Mouse (Mus musculus) forebrain, embryonic 11.5 days (tissue): ENCODE data around the gene Nod2. TPM values are rescaled to one million over a fixed set of nuclear protein-coding genes. Genes with fewer than 3 reads are reported as not detected.

Experiments used
- ATAC-seq: fragments of 200-750 bp; cut with Nextera tagmentation; replicated peaks from 2 replicates; pipeline ENCODE4 v1.8.0; 2017; ENCODE audit warnings: moderate TSS enrichment; ENCODE audit not compliant: low FRiP score
- DNase-seq: peaks from one replicate; pipeline ENCODE4 v3.0.0-alpha.2; 2017; ENCODE audit warnings: low spot score
- H3K27ac ChIP-seq: fragments of 300-500 bp; sonication (generic); 2 replicates; pipeline ENCODE4 v1.5.1; 2014; ENCODE audit warnings: low read depth, low read length
- H3K27me3 ChIP-seq: fragments of 300-500 bp; sonication (generic); 2 replicates; pipeline ENCODE4 v1.6.1; 2014; ENCODE audit warnings: mild to moderate bottlenecking, low read length, mixed read lengths; ENCODE audit not compliant: control insufficient read depth, insufficient read depth
- H3K36me3 ChIP-seq: fragments of 300-500 bp; sonication (generic); 2 replicates; pipeline ENCODE4 v1.6.1; 2014; ENCODE audit warnings: mild to moderate bottlenecking, low read length, moderate library complexity, mixed read lengths; ENCODE audit not compliant: control insufficient read depth, insufficient read depth
- H3K4me1 ChIP-seq: fragments of 300-500 bp; sonication (generic); replicated peaks from 2 replicates; pipeline ENCODE4 v1.6.1; 2014; ENCODE audit warnings: low read length, mixed read lengths; ENCODE audit not compliant: control insufficient read depth, insufficient read depth
- H3K4me2 ChIP-seq: fragments of 300-500 bp; sonication (generic); 2 replicates; pipeline ENCODE4 v1.6.1; 2014; ENCODE audit warnings: low read depth, mild to moderate bottlenecking, low read length, moderate library complexity, mixed read lengths; ENCODE audit not compliant: severe bottlenecking
- H3K4me3 ChIP-seq: fragments of 300-500 bp; sonication (generic); 2 replicates; pipeline ENCODE4 v1.5.1; 2014; ENCODE audit warnings: low read depth, low read length
- H3K9ac ChIP-seq: fragments of 300-500 bp; sonication (generic); 2 replicates; pipeline ENCODE4 v1.6.1; 2014; ENCODE audit warnings: low read length
- H3K9me3 ChIP-seq: fragments of 300-500 bp; sonication (generic); 2 replicates; pipeline ENCODE4 v1.6.1; 2016; ENCODE audit warnings: low read length, mixed read lengths; ENCODE audit not compliant: control insufficient read depth
- WGBS: fragments of 180-500 bp; shearing (Covaris S2); extraction: QIAGEN DNeasy Blood & Tissue Kit; methylation state at CpG from one replicate; pipeline ENCODE4 v1.1.7; 2014; 5-methylcytosine and 5-hydroxymethylcytosine counted together
- polyA plus RNA-seq: library from polyadenylated mRNA; unstranded; fragments of >200 nt; fragmentation: Nextera tagmentation; extraction: Ambion mirVana; gene quantifications from 2 replicates; pipeline ENCODE4 v1.2.1, GENCODE M21; 2014

Nod2 gene
- polyA plus RNA-seq, 1 experiment from 2014 or later = 0.13 TPM

- DNase-seq = no peak
- no peak for ATAC-seq
- Histone ChIP-seq H3K4me1 (peaks cover 2% of the 10 kb centered on the region; the same call in 1 of the 2 replicates), H3K9me3 (no peaks in the 10 kb centered on the region), H3K9ac (peak overlapping the region; percentile 70), H3K4me3 (peak overlapping the region; percentile 47), H3K27me3 (peaks cover 15% of the 10 kb centered on the region), H3K27ac (no peak overlapping the region), H3K4me2 (peak overlapping the region; percentile 92), H3K36me3 (no peaks in the 10 kb centered on the region)
- WGBS = 14% methylated on average over 19 of the region's 19 CpGs
These were observed 20.2 kb upstream of the Nod2 start for GRCm38 (mm10) chr8:88626940-88627264.

DNA sequence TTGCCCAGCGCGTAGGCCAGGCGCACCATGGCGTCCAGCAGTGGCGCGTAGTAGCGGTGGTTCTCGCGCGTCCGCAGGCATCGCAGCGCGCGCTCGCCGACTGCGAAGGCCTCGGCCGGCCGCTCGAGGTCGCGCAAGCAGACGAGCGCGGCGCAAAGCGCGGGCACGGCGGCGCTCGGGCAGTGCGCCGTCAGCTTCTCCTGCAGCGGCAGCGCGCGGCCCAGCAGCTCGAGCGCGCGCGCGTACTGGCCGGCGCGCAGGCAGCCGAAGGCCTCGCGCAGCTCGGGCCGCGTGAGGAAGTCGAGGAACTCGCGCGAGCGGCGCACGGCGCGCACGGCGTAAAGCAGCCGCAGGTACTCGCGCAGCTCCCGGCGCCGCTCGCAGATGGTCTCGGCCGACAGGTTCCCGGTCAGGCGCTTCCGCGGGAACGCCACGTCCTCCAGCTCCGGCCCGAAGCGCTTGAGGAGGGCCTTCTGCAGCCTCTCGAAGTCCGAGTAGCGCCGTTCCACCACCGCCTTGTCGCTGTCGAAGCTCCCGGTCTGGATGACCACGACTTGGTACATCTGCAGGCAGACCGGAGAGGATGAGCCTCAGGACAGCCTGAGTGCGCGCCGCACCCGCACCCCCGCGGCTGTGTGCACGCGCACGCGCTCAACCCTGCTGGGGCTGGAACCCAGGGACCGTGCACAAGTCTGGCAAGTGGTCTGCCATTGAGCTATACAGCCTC is 19.7 kb upstream of the Nod2 start:
- Histone ChIP-seq H3K4me3 (peak overlapping the region; percentile 47), H3K4me2 (peak overlapping the region; percentile 92), H3K27me3 (peaks cover 15% of the 10 kb centered on the region), H3K27ac (peak overlapping the region; percentile 48; the same call in 1 of the 2 replicates), H3K4me1 (peaks cover 2% of the 10 kb centered on the region; the same call in 1 of the 2 replicates), H3K9me3 (no peaks in the 10 kb centered on the region), H3K9ac (peak overlapping the region; percentile 70), H3K36me3 (no peaks in the 10 kb centered on the region)
- WGBS = under 1% methylated on average over 97 of the region's 105 CpGs
- peak; percentile 90 for DNase-seq
- peak; percentile 80 for ATAC-seq

DNA sequence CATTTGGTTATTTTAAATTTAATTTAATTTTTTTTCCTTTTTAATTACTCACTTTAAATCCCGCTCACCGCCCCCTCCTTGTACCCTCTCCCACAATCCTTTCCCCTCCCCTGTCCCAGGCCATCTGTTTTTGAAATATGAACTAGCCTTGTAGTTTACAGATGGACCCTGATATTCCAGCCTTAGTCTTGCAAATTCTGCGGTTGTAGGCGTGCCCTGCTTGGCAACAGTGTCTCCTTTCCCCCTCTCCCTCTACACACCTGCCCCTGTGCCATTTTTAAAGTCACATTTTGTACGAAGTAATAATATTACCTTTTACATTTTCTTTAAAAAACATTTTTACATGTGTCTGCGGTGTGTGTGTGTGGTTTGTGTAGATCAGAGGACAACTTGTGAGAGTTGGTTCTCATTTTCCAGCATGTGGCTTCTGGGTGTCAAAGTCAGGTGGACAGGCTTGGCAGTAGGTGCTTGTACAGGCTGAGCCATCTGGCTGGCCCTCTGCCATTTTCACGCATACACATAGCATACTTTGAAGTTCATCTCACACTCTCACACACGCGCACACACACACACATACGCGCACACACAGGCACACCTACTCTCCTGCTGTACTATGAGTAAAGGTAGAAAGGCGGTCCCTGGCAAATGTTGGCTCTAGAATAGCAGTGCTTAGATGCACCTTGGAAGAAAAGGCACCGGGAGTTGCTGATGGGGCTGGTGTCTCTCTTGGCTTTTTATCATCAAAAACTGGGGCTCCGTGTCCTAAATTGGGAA is 18.9 kb upstream of the Nod2 start:
- Histone ChIP-seq H3K27ac (no peak overlapping the region), H3K4me1 (peaks cover 2% of the 10 kb centered on the region; the same call in 1 of the 2 replicates), H3K27me3 (peaks cover 15% of the 10 kb centered on the region), H3K4me3 (peak overlapping the region; percentile 47), H3K36me3 (no peaks in the 10 kb centered on the region), H3K4me2 (peak overlapping the region; percentile 92), H3K9me3 (no peaks in the 10 kb centered on the region), H3K9ac (peak overlapping the region; percentile 70)
- 64% methylated on average over 14 of the region's 14 CpGs for whole genome bisulfite sequencing
- ATAC-seq = no peak; the same call in 1 of the 2 replicates
- no peak for DNase-seq

DNA sequence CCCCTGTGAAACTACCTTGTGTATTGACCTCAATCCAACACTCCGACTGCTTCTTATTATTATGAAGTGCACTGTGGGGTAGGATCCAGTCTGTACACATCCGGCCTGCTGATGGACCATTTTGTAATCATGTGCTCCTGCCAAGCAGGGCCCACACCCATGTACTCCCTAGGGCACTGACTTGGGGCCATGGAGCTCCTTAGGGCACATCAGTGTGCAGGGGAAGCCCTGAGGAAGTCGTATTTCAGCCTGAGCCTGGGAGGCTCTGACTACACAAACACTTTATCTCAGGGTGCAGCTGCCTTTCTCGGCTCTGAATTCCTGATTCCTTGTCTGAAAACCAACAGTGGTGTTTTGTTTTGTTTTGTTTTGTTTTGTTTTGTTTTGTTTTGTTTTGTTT is 16.9 kb upstream of the Nod2 start:
- H3K36me3 ChIP-seq = no peaks in the 10 kb centered on the region
- no peak overlapping the region for H3K4me3 ChIP-seq
- WGBS = 89% methylated on average over 4 of the region's 4 CpGs
- peaks cover 2% of the 10 kb centered on the region; the same call in 1 of the 2 replicates for H3K4me1 ChIP-seq
- H3K9me3 ChIP-seq = no peaks in the 10 kb centered on the region
- H3K9ac ChIP-seq = no peak overlapping the region
- peaks cover 15% of the 10 kb centered on the region for H3K27me3 ChIP-seq
- H3K27ac ChIP-seq = no peak overlapping the region
- no peak for ATAC-seq
- no peak for DNase-seq
- H3K4me2 ChIP-seq = no peak overlapping the region

GRCm38 (mm10) chr8:88631081-88631480 is 16.0 kb upstream of the Nod2 start:
- H3K36me3 ChIP-seq = no peaks in the 10 kb centered on the region
- ATAC-seq = no peak

GRCm38 (mm10) chr8:88633343-88633765 is 13.8 kb upstream of the Nod2 start:
- no peak for ATAC-seq
- DNase-seq = no peak
- Histone ChIP-seq H3K9ac (no peak overlapping the region), H3K4me2 (no peak overlapping the region), H3K36me3 (no peaks in the 10 kb centered on the region), H3K27ac (no peak overlapping the region), H3K27me3 (peaks cover 2% of the 10 kb centered on the region), H3K4me1 (no peaks in the 10 kb centered on the region), H3K9me3 (no peaks in the 10 kb centered on the region), H3K4me3 (no peak overlapping the region)
- WGBS = 90% methylated on average over 7 of the region's 7 CpGs

More at GRCm38 (mm10) chr8:88631081-88631480, 16.0 kb upstream of the Nod2 start:
- no peak for DNase-seq
- no peak overlapping the region for H3K4me2 ChIP-seq
- H3K9ac ChIP-seq = no peak overlapping the region
- no peaks in the 10 kb centered on the region for H3K9me3 ChIP-seq
- H3K27me3 ChIP-seq = peaks cover 14% of the 10 kb centered on the region
- H3K4me3 ChIP-seq = no peak overlapping the region
- no peak overlapping the region for H3K27ac ChIP-seq
- peaks cover 2% of the 10 kb centered on the region; the same call in 1 of the 2 replicates for H3K4me1 ChIP-seq

DNA sequence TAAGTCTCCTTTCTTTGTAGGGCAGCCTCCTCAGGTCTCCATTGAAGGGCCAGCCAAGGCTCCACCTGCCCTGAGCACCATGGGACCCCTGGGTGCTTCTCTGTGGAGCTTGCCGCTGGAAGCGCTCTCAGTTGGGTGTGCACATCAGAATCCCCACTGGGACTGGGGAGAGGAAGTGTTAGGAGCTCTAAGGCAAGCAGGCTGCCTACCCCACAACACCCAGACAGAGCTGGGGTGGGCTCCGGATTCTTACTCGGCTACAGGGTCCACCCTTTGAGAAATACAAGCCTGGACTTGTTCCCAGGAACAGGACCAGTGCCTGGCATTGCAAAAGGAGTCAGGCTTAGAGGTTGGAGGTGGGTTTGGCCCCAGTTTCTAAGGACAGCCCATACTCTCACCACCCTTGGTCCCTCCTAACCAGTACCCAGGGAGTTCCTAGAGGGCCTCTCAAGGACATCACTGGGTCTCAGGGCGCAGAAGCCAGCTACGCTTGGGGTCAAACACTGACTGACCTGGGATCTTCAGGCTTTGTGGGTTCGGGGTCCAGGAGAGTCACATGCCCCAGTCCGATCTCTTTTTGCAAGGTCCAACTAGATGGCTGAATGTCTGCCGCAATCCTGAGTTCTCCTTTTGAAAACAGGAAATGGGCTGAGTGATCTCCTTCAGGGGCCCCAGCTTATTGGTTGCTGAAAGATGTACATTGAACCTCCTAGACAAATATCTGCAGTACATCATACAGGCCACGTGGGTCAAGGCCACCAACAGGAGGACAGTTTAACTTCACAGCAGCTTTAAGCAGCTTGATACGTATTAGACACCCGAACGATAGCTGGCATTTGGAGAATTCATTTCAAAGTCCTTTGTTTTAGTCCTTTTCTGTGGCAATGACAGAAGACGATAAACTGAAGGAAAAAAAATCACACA is 11.4 kb upstream of the Nod2 start, which contains the start of gene Snx20:
Gene Snx20 (minus strand): TSS at position 655 of the 924 bp plus-strand sequence.
- Histone ChIP-seq H3K4me2 (no peak within 1 kb of the TSS), H3K27me3 (no peaks in the 10 kb centered on the region), H3K9me3 (no peaks in the 10 kb centered on the region), H3K36me3 (no peaks in the 10 kb centered on the region), H3K27ac (no peak within 1 kb of the TSS), H3K9ac (no peak within 1 kb of the TSS), H3K4me1 (no peaks in the 10 kb centered on the region), H3K4me3 (no peak within 1 kb of the TSS)
- 84% methylated on average over 14 of the region's 14 CpGs for WGBS
- ATAC-seq (no peak), DNase-seq (no peak)
